Mouse (Mus musculus): Measurements from ENCODE around the gene Grid1. TPM values are rescaled to one million over a fixed set of nuclear protein-coding genes. Genes with fewer than 3 reads are reported as not detected.
A peak's percentile ranks its signal among the peaks of the same experiment; 100 is the strongest.

Gene Grid1
- polyA plus RNA-seq, 1 experiment from 2014 or later, result 0.40 TPM

GRCm38 (mm10) chr14:35574489-35574888 lies 754.6 kb downstream of the Grid1 start:
- Histone ChIP-seq H3K4me2 (no peak overlapping the region), H3K36me3 (no peaks in the 10 kb centered on the region), H3K27ac (no peak overlapping the region), H3K27me3 (no peaks in the 10 kb centered on the region), H3K9me3 (no peaks in the 10 kb centered on the region), H3K9ac (no peak overlapping the region), H3K4me3 (no peak overlapping the region), H3K4me1 (no peaks in the 10 kb centered on the region)
- WGBS, result 37% methylated on average over 2 of the region's 2 CpGs
- no peak for ATAC-seq (ENCODE audit: borderline replicate concordance, extremely low read depth, low FRiP score, low TSS enrichment)

GRCm38 (mm10) chr14:35575285-35575684 lies 755.4 kb downstream of the Grid1 start:
- Histone ChIP-seq H3K27ac (no peak overlapping the region), H3K9ac (no peak overlapping the region), H3K4me2 (no peak overlapping the region), H3K4me3 (no peak overlapping the region), H3K36me3 (no peaks in the 10 kb centered on the region), H3K4me1 (no peaks in the 10 kb centered on the region), H3K27me3 (no peaks in the 10 kb centered on the region), H3K9me3 (no peaks in the 10 kb centered on the region)
- ATAC-seq (ENCODE audit: borderline replicate concordance, extremely low read depth, low FRiP score, low TSS enrichment), result no peak
- WGBS, result 77% methylated on average over 6 of the region's 6 CpGs

DNA sequence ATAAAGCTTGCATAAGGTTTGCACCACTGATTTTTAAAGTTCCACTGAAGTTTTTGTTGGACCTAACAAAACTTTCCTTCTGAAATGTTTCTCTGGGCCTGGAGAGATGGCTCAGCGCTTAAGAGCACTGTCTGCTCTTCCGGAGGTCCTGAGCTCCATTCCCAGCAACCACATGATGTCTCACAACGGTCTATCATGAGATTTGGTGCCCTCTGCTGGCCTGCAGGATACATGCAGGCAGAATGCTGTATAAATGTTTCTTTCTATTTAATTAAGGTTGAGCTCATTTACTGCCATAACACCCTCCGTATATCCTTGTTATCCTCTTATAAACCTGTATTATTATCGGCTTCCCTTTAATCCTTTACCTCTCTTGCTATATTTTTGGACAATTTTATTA lies 805.8 kb downstream of the Grid1 start:
- Histone ChIP-seq H3K9me3 (no peaks in the 10 kb centered on the region), H3K4me3 (no peak overlapping the region), H3K9ac (no peak overlapping the region), H3K27ac (no peak overlapping the region), H3K36me3 (no peaks in the 10 kb centered on the region), H3K27me3 (no peaks in the 10 kb centered on the region), H3K4me2 (no peak overlapping the region), H3K4me1 (no peaks in the 10 kb centered on the region)
- no peak for ATAC-seq (ENCODE audit: borderline replicate concordance, extremely low read depth, low FRiP score, low TSS enrichment)
- 87% methylated on average over 5 of the region's 5 CpGs for WGBS

MicroRNAs within 50 kb of the gene (microRNA counts, 519-probe panel; counts per million panel counts)
- microRNA mmu-miR-346, result 2,052 counts per million, percentile 19 among the panel's probes with 10 or more counts

Small RNA genes lying within 50 kb of the gene (microRNA-seq; reads per million reads assigned to microRNA genes)
- gene Mir346, result 10.7 reads per million, percentile 29 among the genes with 10 or more reads in this experiment

Other genes starting within 250 kb of the Grid1 start
- 8.3 and 9.5 TPM in 2 replicates for gene Ldb3, start 231.4 kb upstream of the Grid1 start, polyA plus RNA-seq (2015; fragmentation: Nextera tagmentation; extraction: Ambion mirVana)
- 0.15 and 0.29 TPM in 2 replicates for gene Opn4, start 220.0 kb upstream of the Grid1 start, polyA plus RNA-seq (2015; fragmentation: Nextera tagmentation; extraction: Ambion mirVana)
- gene Wapl, start 146.2 kb upstream of the Grid1 start, polyA plus RNA-seq (2015; fragmentation: Nextera tagmentation; extraction: Ambion mirVana), result 24.8 and 25.7 TPM in 2 replicates

All from lung, embryonic 15.5 days (tissue).